Mouse (Mus musculus) lung, adult 2 months (tissue): ENCODE measurements around the gene Zbtb1. TPM values are rescaled to one million over a fixed set of nuclear protein-coding genes. Genes with fewer than 3 reads are reported as not detected.

ENCODE experiments used
- DNase-seq: peaks from one replicate; pipeline ENCODE4 v3.0.0; 2022
- H3K4me1 ChIP-seq: fragments of 200-500 bp; 2 replicates; pipeline ENCODE4 v1.6.1; 2011; ENCODE audit warnings: low read length; ENCODE audit not compliant: control insufficient read depth, insufficient read depth
- H3K4me3 ChIP-seq: fragments of 200-500 bp; replicated peaks from 2 replicates; pipeline ENCODE3; 2011; ENCODE audit warnings: low read depth, mild to moderate bottlenecking, control low read depth, low read length; ENCODE audit errors: extremely low read depth
- CTCF ChIP-seq: fragments of 200-500 bp; IDR thresholded peaks from 2 replicates; pipeline ENCODE4 v1.5.1; 2011; ENCODE audit warnings: mild to moderate bottlenecking, low read length, control low read depth; ENCODE audit not compliant: insufficient read depth
- POLR2A ChIP-seq: fragments of 200-500 bp; IDR thresholded peaks from 2 replicates; pipeline ENCODE4 v1.6.1; 2011; ENCODE audit warnings: low read depth, mild to moderate bottlenecking, control low read depth, low read length, borderline replicate concordance; ENCODE audit errors: extremely low read depth
- WGBS: fragments of 180-500 bp; shearing (Covaris S2); methylation state at CpG from one replicate; pipeline ENCODE4 v1.1.7; 2018; 5-methylcytosine and 5-hydroxymethylcytosine counted together
- polyA plus RNA-seq: library from polyadenylated mRNA; depleted of rRNA; stranded (reverse); fragments of >200 nt; gene quantifications from 2 replicates; pipeline ENCODE4 v1.2.3, GENCODE M21; 2012

Zbtb1 gene
- polyA plus RNA-seq, 1 experiment: 2.2 TPM

GRCm38 (mm10) chr12:76369206-76369977 is 674 bp upstream of the Zbtb1 start, which contains the start of gene Zbtb25:
TSS of gene Zbtb25 (minus strand) at chr12:76369602.
- peak; percentile 46; the same call in 1 of the 2 replicates for TF ChIP-seq POLR2A
- no peak for TF ChIP-seq CTCF
- peaks cover 13% of the 10 kb centered on the region; the same call in 1 of the 2 replicates for H3K4me1 ChIP-seq
- peak; percentile 73 for DNase-seq
- H3K4me3 ChIP-seq: peak within 1 kb of the TSS; percentile 89
- under 1% methylated on average over 94 of the region's 96 CpGs for WGBS

- WGBS: under 1% methylated on average over 63 of the region's 63 CpGs
These were observed 935 bp downstream of the Zbtb1 start for GRCm38 (mm10) chr12:76370831-76371571.

GRCm38 (mm10) chr12:76372046-76372445 is 2.0 kb downstream of the Zbtb1 start:
- TF ChIP-seq POLR2A (no peak), CTCF (no peak)
- 39% methylated on average over 7 of the region's 7 CpGs for WGBS
- H3K4me3 ChIP-seq: no peak overlapping the region
- no peak for DNase-seq
- peaks cover 19% of the 10 kb centered on the region; the same call in 1 of the 2 replicates for H3K4me1 ChIP-seq

More at GRCm38 (mm10) chr12:76370831-76371571, 935 bp downstream of the Zbtb1 start:
- TF ChIP-seq POLR2A: 0 out of 2 replicates have a peak, but pooled peaks have one; percentile 1
- no peak for TF ChIP-seq CTCF
- DNase-seq: peak; percentile 77
- H3K4me3 ChIP-seq: peak overlapping the region; percentile 89
- peaks cover 13% of the 10 kb centered on the region; the same call in 1 of the 2 replicates for H3K4me1 ChIP-seq

- WGBS: 77% methylated on average over 6 of the region's 7 CpGs
- no peak for TF ChIP-seq CTCF
- no peak for TF ChIP-seq POLR2A
These were observed 3.1 kb downstream of the Zbtb1 start for GRCm38 (mm10) chr12:76372881-76373818.

GRCm38 (mm10) chr12:76373991-76374390 is 3.9 kb downstream of the Zbtb1 start:
- no peak overlapping the region for H3K4me3 ChIP-seq
- TF ChIP-seq CTCF (no peak), POLR2A (no peak)
- 64% methylated on average over 6 of the region's 6 CpGs for whole genome bisulfite sequencing
- DNase-seq: no peak
- peaks cover 22% of the 10 kb centered on the region; the same call in 1 of the 2 replicates for H3K4me1 ChIP-seq

More at GRCm38 (mm10) chr12:76372881-76373818, 3.1 kb downstream of the Zbtb1 start:
- Histone ChIP-seq H3K4me3 (no peak overlapping the region), H3K4me1 (peaks cover 22% of the 10 kb centered on the region; the same call in 1 of the 2 replicates)
- no peak for DNase-seq

GRCm38 (mm10) chr12:76374911-76375310 is 4.8 kb downstream of the Zbtb1 start:
- Histone ChIP-seq H3K4me1 (peaks cover 22% of the 10 kb centered on the region; the same call in 1 of the 2 replicates), H3K4me3 (no peak overlapping the region)
- 66% methylated on average over 4 of the region's 4 CpGs for WGBS
- no peak for DNase-seq
- TF ChIP-seq POLR2A: no peak
- TF ChIP-seq CTCF: no peak

- 70% methylated on average over 3 of the region's 3 CpGs for WGBS
- no peak overlapping the region for H3K4me3 ChIP-seq
- DNase-seq: no peak
- H3K4me1 ChIP-seq: peaks cover 25% of the 10 kb centered on the region
- TF ChIP-seq POLR2A (no peak), CTCF (no peak)
These were observed 5.4 kb downstream of the Zbtb1 start for GRCm38 (mm10) chr12:76375506-76375905.

GRCm38 (mm10) chr12:76376649-76377048 is 6.6 kb downstream of the Zbtb1 start:
- no peak overlapping the region for H3K4me3 ChIP-seq
- DNase-seq: peak; percentile 14
- TF ChIP-seq POLR2A (no peak), CTCF (peak; percentile 70)
- peaks cover 27% of the 10 kb centered on the region for H3K4me1 ChIP-seq
- WGBS: 31% methylated on average over 7 of the region's 7 CpGs

- no peak for DNase-seq
- H3K4me3 ChIP-seq: no peak overlapping the region
- 92% methylated on average over 6 of the region's 6 CpGs for WGBS
These were observed 7.0 kb downstream of the Zbtb1 start for GRCm38 (mm10) chr12:76377059-76377458.

More at GRCm38 (mm10) chr12:76377059-76377458, 7.0 kb downstream of the Zbtb1 start:
- TF ChIP-seq POLR2A (no peak), CTCF (no peak)
- H3K4me1 ChIP-seq: peaks cover 25% of the 10 kb centered on the region
